Mouse (Mus musculus): ENCODE data around the gene Rps17. TPM values are rescaled to one million over a fixed set of nuclear protein-coding genes. Genes with fewer than 3 reads are reported as not detected.

Gene Rps17
- 100 to 1,000 TPM; 601 to 632 TPM for total RNA-seq (2021)
- long read RNA-seq, transcript Rps17-203 (4 exons, 660 nt): minor isoform, 11 of 81 reads
- long read RNA-seq, transcript Rps17-201 (5 exons, 494 nt): major isoform, 66 of 81 reads
- long read RNA-seq, partial matches to known transcripts: 0 of 81 reads
- long read RNA-seq, other reads (novel, unspliced or antisense): 1 of 81 reads

DNA sequence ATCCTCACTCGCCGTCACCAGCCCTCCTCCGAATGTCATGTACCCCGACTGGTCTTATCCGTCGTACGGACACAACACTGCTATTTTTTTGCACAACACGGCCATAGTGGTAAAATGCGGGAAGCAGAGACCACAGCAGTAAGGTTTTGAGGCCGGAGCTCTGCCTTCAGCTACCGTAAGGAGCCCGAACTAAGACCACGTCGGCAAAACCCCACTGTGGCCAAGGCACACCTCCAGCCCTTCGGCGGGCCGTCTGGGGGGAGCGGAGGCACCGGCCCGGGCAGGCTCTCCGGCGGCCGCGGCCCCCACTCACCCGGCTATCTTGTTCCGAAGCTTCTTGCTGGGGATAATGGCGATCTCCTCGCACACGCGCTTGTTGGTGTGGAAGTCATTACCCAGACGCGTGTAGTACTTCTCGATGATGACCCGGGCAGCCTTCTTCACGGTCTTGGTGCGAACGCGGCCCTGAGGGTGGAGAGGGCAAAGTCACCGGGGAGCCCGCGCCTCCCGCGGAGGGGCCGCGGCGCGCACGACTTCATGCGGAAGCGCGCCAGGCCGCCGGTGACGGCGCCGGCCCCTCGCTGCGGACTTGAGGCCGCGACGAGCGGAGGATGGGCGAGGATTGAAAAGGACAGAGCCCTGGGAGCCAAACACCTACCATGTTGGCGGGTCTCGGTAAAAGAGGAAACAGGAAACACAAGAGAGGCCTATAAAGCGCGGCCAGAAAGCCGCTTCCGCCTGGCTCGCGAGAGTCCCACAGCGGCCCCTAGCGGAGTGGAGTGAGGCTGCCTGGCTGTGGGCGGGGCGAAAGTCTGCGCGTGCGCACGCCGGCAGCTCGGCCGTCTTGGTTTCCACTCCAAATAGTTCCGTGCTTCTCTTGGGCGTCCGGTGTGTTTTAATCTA lies at the start of gene Rps17:
Gene Rps17 (minus strand): TSS at position 711 of the 903 bp plus-strand sequence.
- peak; percentile 95 to 98 for DNase-seq (ENCODE audit: low spot score in 2 of 2)

DNA sequence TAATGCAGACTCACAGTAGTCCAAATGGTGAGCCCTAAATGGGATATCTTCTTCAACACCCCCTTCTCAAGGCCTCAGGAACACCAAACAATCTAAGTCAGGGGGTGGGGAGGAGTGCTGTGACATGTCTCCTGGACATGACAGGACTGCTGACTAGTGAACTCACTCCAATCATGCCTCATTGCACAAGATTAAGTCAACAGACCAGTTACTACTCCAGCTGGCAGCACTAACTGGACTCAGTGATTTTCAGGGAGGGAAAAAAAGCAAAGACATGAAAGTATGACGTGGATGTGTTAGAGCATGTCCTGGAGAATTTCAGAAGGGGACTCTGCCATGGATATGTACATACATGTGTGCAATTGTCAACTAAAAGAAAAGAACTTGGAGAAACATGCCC lies 34.3 kb upstream of the Rps17 start:
- no peak for DNase-seq (ENCODE audit: low spot score in 2 of 2)

DNA sequence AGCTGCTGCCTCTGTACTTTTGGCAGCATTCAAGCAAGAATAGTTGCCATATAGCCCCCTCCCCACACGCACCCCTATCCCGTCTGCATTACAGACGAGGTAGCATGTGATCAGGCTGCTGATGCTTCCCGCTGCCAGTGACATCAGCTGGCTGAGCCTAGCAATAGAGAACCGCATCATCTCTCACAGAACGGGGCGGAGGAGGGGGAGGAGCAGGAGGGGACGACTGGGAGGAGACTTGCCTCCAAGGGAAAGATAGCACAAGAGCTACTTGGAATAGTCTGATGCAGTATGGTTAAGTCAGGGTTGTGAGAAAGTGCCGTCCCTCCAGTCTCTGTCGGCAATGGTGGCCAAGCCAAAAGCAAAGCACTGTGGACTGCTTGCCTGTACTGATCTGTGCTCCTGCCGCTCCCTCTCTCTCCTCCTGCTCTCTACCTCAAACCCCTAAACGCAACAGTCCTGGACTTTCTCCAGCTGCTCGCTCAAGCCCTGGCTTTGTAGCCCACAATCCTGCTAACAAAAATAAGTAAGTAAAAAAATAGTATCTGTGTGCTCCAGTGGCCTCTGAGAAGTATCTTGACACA lies 27.4 kb upstream of the Rps17 start:
- DNase-seq (ENCODE audit: low spot score in 2 of 2): peak; percentile 86 to 87

DNA sequence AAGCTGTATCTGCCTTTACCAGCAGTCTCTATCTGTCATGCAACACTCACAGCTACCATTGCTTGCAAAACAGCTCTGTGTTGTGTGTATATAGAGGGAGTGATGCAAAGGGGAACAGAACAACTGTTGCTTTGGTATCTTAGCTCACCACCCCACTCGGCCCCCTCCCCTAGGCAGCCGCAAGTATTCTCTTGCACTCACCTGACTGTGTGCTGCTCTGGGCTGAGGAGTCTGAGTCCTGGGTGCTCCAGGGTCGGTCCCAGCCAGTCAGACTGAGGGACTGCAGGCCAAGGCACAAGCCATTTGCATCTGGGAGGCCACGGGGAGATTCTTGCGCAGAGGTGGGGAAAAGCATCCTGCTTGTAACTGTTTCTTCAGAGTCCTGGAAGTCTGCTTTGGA lies 26.8 kb upstream of the Rps17 start:
- DNase-seq (ENCODE audit: low spot score in 2 of 2): no peak

DNA sequence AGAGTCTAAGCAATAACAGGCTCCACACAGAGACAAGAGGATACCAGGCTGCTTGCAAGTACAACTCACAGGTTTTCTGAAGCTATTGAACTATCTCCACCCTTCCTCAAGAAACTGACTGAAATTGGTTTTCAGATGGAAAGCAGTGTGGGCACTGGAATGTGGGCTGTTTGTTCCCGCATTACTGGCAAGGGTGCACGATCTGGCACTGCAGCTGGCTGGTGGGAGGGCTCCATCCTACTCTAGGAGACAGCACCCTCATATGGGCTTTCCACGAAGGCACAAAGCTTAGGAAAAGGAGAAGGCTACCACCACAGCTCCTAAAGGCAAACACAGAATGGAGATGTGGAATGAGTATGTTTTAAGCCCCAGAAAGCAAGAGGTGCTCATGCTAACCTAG lies 24.7 kb upstream of the Rps17 start:
- peak; percentile 89 to 96 for DNase-seq (ENCODE audit: low spot score in 2 of 2)

DNA sequence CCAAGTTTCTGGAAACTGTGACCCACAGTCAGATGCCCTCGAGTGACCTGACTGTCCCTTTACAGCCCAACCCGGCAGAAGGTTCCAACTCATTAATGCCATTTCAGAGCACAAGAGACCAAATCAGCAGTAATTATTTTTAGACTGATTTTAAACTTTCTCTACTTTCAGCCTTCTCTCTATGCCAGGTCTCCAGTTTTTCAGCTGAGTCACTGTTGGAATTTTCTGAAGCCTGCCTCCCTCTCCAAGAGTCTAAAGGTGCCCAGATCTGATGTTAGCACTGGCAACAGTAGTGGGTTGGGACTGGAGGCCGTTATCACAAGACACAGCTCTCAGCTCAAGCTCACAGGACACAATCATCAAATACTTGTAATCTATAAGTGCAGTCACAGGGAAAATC lies 22.9 kb upstream of the Rps17 start:
- no peak for DNase-seq (ENCODE audit: low spot score in 2 of 2)

DNA sequence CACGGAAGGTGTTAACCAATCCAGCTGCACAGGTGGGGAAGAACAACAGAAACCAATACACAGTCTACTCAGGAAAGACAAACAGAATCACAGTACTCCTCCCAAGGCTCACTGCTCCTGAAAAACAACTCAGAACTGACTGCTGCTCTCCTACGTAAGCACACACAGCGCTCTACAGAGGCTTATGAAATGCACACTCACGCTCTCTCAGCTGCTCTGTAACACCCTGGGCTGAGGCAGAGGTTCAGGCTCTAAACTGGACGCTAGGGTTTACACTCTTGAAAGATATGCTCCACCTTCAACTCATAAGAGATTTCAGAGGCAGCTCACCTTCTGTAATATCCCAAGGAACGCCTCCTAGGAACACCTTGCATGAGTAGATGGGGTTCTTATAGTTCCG lies 11.9 kb upstream of the Rps17 start:
- DNase-seq (ENCODE audit: low spot score in 2 of 2): no peak

DNA sequence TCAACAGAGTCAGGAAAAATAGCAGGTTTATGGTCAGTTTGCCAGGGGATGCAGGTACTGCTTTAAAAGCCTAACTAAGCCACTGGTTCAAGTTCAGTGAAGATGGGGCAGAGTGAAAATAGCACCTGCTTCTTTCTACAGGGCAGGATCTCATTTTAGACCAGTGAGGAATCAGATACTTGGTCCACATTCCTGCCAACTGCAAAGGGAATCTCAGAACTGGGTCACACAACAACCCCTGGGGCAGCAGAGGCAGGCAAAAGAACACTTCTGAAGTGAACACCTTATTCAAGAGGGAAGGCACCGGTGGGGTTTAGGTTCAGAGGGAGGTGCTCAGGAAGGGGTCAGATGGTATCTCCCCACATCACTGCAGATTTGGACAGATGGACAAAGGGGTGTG lies 11.3 kb upstream of the Rps17 start:
- no peak for DNase-seq (ENCODE audit: low spot score in 2 of 2)

DNA sequence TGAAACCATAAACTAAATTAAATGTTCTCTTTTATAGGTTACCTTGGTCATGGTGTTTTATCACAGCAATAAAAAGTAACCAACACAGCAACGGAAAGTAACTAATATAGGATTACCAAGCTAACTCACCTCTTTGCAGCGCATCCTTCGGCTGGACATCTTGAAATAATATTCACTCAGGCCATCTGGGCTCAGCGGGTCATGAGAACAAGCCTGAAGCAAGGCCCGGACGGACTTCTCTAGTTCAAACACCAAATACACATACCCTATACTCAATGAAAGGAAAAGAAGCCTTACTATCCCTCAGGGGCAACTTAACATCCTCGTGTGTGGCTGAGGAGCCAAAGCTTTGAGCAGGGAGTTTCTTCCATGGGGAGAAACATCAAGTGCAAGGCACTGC lies 10.7 kb upstream of the Rps17 start:
- no peak for DNase-seq (ENCODE audit: low spot score in 2 of 2)

DNA sequence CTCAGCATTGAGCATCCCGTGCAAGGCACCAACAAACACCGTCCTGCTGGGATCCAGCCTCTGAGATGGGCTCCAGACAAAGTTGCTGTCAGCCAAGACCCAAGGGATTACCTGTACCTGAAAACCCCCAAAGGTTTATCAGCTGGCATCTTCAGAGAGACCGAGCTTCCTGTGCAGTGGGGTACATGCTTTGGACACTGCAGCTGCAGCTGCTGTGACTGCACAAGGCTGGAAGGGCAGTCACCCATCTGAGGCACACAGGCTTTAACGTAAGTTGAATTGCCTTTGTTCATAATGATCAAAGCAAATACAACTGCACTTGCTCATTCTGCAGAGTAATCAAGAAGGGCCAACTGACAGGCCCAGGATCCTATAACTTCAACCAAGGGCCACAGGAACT lies 6.8 kb upstream of the Rps17 start:
- DNase-seq (ENCODE audit: low spot score in 2 of 2): no peak

DNA sequence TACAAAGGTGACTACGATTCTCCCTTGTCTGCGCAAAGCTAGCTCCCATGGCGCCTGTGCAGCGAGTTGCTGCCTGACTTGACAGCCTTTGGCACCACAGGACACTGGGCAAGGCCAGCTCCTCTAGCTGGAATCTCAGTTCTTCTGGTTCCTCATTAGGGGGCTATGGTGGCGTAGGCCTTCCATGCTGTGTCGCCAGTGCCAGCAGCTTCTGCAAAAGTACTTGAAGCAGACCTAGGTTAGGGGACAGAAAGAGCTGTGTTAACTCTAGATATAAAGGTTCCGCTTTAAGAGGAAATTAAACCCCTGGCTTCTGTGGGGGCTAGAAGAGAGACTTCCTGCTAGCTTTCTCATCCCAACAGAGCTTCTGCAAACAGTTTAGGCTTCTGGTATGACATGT lies 3.2 kb upstream of the Rps17 start:
- DNase-seq (ENCODE audit: low spot score in 2 of 2): no peak

DNA sequence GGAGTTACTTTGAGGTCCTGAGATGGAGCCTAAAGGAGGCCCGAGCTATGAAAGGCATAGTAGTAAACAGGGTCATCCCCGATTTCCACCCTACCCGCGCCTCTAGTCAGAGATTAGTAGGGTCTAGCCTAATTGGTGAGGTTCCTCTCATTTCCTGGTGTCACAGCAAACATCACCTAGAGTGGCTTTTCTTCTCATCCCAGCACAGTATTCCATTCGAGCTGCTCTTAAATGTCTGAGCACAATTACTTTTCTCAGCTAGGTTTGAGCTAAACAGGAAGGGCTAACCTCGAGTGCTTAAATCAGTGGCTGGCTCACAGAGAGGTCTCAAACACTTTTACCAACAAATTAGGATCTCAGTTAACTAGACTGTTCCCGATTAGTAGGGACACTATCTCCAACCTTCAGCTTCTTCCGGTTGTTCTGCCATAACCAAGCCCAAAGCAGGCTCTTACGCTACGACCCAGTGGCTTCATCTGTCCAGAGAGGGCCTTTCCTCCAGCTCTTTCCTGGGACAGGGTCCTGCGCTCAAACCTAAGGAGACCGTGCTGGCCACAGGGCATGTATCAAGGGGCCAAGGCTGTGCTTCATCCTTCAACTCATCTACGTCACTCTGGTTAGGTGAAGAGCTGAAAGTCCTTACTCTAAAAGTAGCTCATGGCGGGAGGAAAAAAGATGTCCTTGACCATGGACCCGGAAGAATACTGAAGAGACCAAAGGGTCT lies 555 bp upstream of the Rps17 start:
- no peak for DNase-seq (ENCODE audit: low spot score in 2 of 2)

DNA sequence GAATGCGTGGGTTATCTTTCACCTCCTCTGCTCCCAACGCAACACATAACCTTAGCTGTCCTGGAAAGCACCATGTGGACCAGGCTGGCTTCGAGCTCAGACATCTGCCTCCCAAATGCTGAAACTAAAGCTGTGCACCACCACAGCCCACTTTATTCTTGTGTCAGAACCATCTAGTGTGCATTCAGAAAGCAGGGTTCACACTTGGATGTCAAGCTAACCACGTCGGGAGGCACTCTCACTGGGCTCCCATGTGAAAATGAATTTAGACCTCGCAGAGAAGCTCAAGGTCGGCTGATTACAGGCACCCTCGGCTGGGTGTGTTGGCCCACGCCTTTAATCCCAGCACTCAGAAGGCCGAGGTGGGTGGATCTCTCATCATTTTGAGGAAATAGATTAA lies 1.2 kb downstream of the Rps17 start:
- peak in 1 of 2 experiments; percentile 57 for DNase-seq (ENCODE audit: low spot score in 2 of 2)

DNA sequence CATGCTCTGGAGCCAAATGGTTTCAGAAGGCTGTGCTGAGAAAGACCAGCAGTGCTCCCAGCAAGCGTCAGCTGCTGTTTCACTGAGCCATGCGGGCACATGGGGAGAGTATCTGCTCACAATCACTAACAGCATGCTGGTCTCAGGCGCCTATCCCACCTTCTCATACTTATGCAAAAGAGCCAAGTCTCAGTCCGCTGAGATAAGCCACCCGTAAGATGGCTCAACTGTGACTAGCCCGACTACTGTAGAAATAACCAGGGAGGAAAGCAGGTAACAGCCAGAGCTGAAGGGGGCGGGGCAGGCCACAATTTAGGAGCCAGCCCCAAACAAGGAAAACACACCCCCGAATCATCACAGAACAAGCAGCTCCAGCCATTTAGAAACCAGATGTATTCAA lies 1.7 kb downstream of the Rps17 start:
- no peak for DNase-seq (ENCODE audit: low spot score in 2 of 2)

DNA sequence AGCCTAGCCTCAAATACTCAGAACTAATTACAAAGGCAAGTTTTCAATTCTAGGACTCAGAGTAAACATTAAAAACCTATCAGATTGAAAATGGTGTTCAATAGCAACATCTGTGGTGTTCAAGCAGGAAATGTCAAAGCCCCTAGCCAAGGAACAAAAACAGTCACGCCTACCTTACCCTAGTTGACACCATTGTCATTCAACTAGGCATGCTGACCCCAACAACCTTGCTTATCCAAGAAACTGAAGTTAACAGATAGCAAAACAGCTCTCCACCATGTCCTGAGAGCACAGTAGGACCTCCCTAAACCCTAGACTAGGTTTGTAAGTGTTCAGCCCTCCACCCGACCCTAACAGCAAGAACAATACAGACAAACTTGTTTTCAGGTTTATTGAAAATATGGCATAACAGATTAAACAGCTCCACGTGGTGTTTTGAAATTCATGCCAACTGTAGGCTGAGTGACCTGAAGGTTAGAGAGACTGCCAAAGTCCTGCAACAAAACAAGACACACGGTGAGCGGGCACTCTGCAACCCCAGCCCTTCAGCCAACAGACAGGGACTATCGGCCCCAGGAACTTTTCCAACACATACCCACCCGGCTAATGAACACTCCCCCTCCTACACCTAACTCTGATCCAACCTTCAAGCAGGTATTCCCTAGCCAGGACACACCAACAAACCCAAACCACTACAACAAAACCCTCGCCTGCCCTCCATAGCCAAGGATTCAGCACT lies 2.5 kb downstream of the Rps17 start:
- no peak for DNase-seq (ENCODE audit: low spot score in 2 of 2)

DNA sequence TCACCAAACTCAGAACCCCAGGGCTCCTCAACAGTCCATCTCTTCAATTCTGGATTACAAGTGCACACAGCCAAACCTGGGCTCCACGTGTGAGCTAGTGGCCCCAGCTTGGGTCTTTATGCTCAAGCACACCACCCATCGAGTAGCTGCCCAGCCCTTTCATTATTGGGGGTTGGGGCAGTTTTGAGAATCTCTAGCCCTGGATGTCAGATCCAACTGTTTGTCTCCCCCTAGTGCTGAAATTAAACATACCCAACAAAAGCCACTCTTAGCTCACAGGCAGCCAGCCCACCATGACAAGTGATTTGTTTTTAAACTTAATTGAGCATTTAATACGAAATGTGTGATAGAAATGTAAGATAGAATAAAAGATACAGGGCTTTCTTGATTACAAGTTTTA lies 3.5 kb downstream of the Rps17 start:
- peak in 1 of 2 experiments; percentile 63 for DNase-seq (ENCODE audit: low spot score in 2 of 2)

DNA sequence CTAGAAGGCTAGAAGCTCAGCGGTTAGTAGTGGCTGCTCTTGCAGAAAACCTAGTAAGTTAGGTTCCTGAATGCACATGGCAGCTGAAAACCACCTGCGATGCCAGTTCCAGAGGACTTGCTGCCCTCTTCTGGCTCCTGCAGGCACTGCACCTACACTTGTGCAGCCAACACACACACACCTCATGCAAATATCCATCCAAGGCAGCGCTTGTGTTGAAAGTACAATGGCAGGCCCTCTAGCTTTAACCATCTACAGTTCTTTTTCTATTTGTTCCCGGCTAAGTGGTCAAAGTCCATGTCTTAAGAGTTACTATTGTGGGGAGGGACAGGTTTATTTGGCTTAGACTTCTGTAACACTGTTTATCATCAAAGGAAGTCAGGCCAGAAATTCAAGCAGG lies 5.3 kb downstream of the Rps17 start:
- peak in 1 of 2 experiments; percentile 55 for DNase-seq (ENCODE audit: low spot score in 2 of 2)

DNA sequence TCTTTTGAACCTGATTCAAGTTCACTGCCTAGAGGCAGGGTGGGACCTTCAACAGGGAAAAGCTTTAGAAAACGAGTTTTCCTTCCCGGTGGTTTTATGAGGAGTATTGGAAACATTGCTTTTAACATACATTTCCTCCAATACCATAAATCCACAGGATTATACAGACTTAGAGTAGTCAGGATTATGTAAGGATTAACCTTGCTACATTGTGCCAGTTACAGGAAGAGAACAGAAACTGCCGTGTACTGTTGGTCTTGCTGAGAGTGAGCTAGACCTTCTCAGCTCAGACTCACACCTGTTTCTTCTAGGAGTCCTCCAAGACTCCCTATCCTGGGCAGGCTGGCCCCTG lies 6.6 kb downstream of the Rps17 start:
- no peak for DNase-seq (ENCODE audit: low spot score in 2 of 2)

DNA sequence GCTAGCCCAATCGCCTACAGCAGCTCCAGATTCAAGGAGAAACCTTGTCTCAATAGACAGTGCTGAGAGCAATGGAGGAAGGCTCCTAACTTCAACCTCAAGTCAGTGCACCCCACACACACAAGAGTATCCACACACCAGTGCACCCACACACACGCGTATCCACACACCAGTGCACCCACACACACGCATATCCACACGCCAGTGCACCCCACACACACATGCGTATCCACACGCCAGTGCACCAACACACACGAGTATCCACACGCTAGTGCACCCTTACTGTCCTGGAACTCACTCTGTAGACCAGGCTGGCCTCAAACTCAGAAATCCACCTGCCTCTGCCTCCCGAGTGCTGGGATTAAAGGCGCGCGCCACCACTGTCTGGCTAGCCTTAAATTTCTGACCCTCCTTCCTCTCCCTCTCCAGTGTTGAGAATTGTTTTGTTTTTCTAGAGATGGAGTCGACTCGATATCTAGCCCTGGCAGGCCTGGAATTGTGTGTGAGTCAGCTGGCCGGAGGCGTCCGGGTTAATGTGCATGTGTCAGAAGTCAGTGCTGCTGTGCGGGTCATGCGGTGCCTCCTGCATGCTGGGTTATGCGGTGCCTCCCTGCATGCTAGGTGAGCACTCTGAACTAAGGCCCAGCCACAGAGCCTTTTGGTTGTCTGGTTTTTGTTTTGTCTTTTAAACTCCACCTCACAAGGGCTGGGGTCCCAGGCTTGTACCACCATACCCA lies 7.1 kb downstream of the Rps17 start:
- DNase-seq (ENCODE audit: low spot score in 2 of 2): no peak

DNA sequence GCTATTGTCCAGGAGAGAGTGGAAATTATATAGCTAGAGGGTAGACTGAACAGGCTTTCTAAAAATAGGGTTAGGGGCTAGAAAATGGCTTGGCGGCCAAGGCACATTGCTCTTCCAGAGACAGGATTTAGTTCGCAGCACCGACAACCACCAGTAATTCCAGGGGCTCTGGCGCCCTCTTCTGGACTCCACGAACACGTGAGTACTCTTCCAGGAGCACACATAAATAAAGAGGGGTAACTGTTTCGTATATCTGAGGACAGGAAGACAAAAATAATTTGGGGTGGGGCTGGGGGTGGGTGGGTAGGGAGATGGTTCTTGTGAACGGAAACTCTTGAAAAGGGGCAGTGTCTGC lies 8.6 kb downstream of the Rps17 start:
- DNase-seq (ENCODE audit: low spot score in 2 of 2): no peak
